Mouse (Mus musculus): ENCODE data around the gene Ift20.
"Not testable (repeated sequence)": the region's sequence is repeated elsewhere in the genome, so short reads cannot be mapped to it uniquely, and the experiment has no call there.

Ift20 gene

GRCm38 (mm10) chr11:78566775-78567174 lies 30.6 kb downstream of the Ift20 start:
- DNase-seq (ENCODE audit: low spot score) = no peak

GRCm38 (mm10) chr11:78567614-78568013 lies 31.5 kb downstream of the Ift20 start:
- no peak for DNase-seq (ENCODE audit: low spot score)

- DNase-seq (ENCODE audit: low spot score) = no peak
Measured at GRCm38 (mm10) chr11:78568827-78569226, 32.7 kb downstream of the Ift20 start.

- DNase-seq (ENCODE audit: low spot score) = no peak
Measured at GRCm38 (mm10) chr11:78569806-78570205, 33.6 kb downstream of the Ift20 start.

- DNase-seq (ENCODE audit: low spot score) = no peak
Measured at GRCm38 (mm10) chr11:78571441-78571840, 35.3 kb downstream of the Ift20 start.

GRCm38 (mm10) chr11:78571854-78572253 lies 35.7 kb downstream of the Ift20 start:
- DNase-seq (ENCODE audit: low spot score) = no peak

GRCm38 (mm10) chr11:78574031-78574430 lies 37.9 kb downstream of the Ift20 start:
- DNase-seq (ENCODE audit: low spot score) = not testable (repeated sequence)

- DNase-seq (ENCODE audit: low spot score) = no peak
Measured at GRCm38 (mm10) chr11:78574536-78574935, 38.4 kb downstream of the Ift20 start.

- DNase-seq (ENCODE audit: low spot score) = no peak
Measured at GRCm38 (mm10) chr11:78574975-78575374, 38.8 kb downstream of the Ift20 start.

GRCm38 (mm10) chr11:78582848-78583247 lies 46.7 kb downstream of the Ift20 start:
- DNase-seq (ENCODE audit: low spot score) = no peak

- no peak for DNase-seq (ENCODE audit: low spot score)
Measured at GRCm38 (mm10) chr11:78586099-78586498, 49.9 kb downstream of the Ift20 start.

- DNase-seq (ENCODE audit: low spot score) = not testable (repeated sequence)
Measured at GRCm38 (mm10) chr11:78587677-78588076, 51.5 kb downstream of the Ift20 start.
